Mouse (Mus musculus): ENCODE measurements around the gene Dhx40. TPM values are rescaled to one million over a fixed set of nuclear protein-coding genes. Genes with fewer than 3 reads are reported as not detected.

Gene Dhx40
- 10 to 100 TPM; 21.6 to 24.6 TPM for total RNA-seq (2021)
- long read RNA-seq, transcript Dhx40-201 (18 exons, 3,813 nt) = major isoform, 7 of 10 reads
- long read RNA-seq, partial matches to known transcripts = 0 of 10 reads
- long read RNA-seq, other reads (novel, unspliced or antisense) = 3 of 10 reads

- DNase-seq (ENCODE audit: low spot score in 2 of 2) = peak; percentile 93 to 95
These were observed at the start of gene Dhx40 for GRCm38 (mm10) chr11:86807505-86807989. TSS of gene Dhx40 (minus strand) at chr11:86807746.

GRCm38 (mm10) chr11:86855639-86856425, 48.3 kb upstream of the Dhx40 start:
- DNase-seq (ENCODE audit: low spot score in 2 of 2) = peak in 1 of 2 experiments; percentile 26

- DNase-seq (ENCODE audit: low spot score in 2 of 2) = no peak
These were observed 45.5 kb upstream of the Dhx40 start for GRCm38 (mm10) chr11:86853081-86853480.

GRCm38 (mm10) chr11:86852534-86853054, 45.0 kb upstream of the Dhx40 start:
- DNase-seq (ENCODE audit: low spot score in 2 of 2) = no peak

GRCm38 (mm10) chr11:86851714-86852533, 44.4 kb upstream of the Dhx40 start:
- DNase-seq (ENCODE audit: low spot score in 2 of 2) = no peak

GRCm38 (mm10) chr11:86851234-86851671, 43.7 kb upstream of the Dhx40 start:
- no peak for DNase-seq (ENCODE audit: low spot score in 2 of 2)

GRCm38 (mm10) chr11:86843831-86844230, 36.3 kb upstream of the Dhx40 start:
- no peak for DNase-seq (ENCODE audit: low spot score in 2 of 2)

GRCm38 (mm10) chr11:86841261-86841660, 33.7 kb upstream of the Dhx40 start:
- DNase-seq (ENCODE audit: low spot score in 2 of 2) = no peak

- peak in 1 of 2 experiments; percentile 9 for DNase-seq (ENCODE audit: low spot score in 2 of 2)
These were observed 33.1 kb upstream of the Dhx40 start for GRCm38 (mm10) chr11:86840511-86841154.

GRCm38 (mm10) chr11:86839716-86840447, 32.3 kb upstream of the Dhx40 start:
- no peak for DNase-seq (ENCODE audit: low spot score in 2 of 2)

- DNase-seq (ENCODE audit: low spot score in 2 of 2) = no peak
These were observed 31.2 kb upstream of the Dhx40 start for GRCm38 (mm10) chr11:86838792-86839191.

- peak; percentile 55 to 58 for DNase-seq (ENCODE audit: low spot score in 2 of 2)
These were observed 28.8 kb upstream of the Dhx40 start for GRCm38 (mm10) chr11:86836366-86836765.

GRCm38 (mm10) chr11:86834628-86835338, 27.2 kb upstream of the Dhx40 start:
- no peak for DNase-seq (ENCODE audit: low spot score in 2 of 2)

- DNase-seq (ENCODE audit: low spot score in 2 of 2) = no peak
These were observed 26.5 kb upstream of the Dhx40 start for GRCm38 (mm10) chr11:86834050-86834449.

- no peak for DNase-seq (ENCODE audit: low spot score in 2 of 2)
These were observed 25.6 kb upstream of the Dhx40 start for GRCm38 (mm10) chr11:86833153-86833552.

GRCm38 (mm10) chr11:86828396-86828795, 20.9 kb upstream of the Dhx40 start:
- DNase-seq (ENCODE audit: low spot score in 2 of 2) = no peak

- DNase-seq (ENCODE audit: low spot score in 2 of 2) = no peak
These were observed 20.1 kb upstream of the Dhx40 start for GRCm38 (mm10) chr11:86827476-86828245.

GRCm38 (mm10) chr11:86824433-86824832, 16.9 kb upstream of the Dhx40 start:
- no peak for DNase-seq (ENCODE audit: low spot score in 2 of 2)

GRCm38 (mm10) chr11:86822531-86822930, 15.0 kb upstream of the Dhx40 start:
- DNase-seq (ENCODE audit: low spot score in 2 of 2) = no peak

All from layer of hippocampus, postnatal 10 days (tissue).